Mouse (Mus musculus) MEL (cell line): ENCODE measurements at regions not wholly inside any gene's neighbourhood (a gene's known extent, or its start where the extent isn't known, plus 50 kb on each side); places are given as distances from the start of the nearest gene placed in this dataset.

Experiments used
- DNase-seq: peaks from one replicate; pipeline ENCODE4 v3.0.0; 2011; ENCODE audit warnings: low read depth, low spot score
- H3K27ac ChIP-seq: 2 replicates; pipeline ENCODE4 v1.5.1; 2012; ENCODE audit warnings: low read depth, mild to moderate bottlenecking, control low read depth, low read length, moderate library complexity; ENCODE audit not compliant: control insufficient read depth
- H3K27me3 ChIP-seq, 2 experiments: fragments of 150-350 bp in 1 of 2; sonication (generic) in 1 of 2; 2 replicates each; pipeline ENCODE4 v1.6.1; 2012; ENCODE audit warnings: low read length in 2 of 2, mild to moderate bottlenecking in 2 of 2, improper control_type of control experiment in 1 of 2, moderate library complexity in 1 of 2; ENCODE audit not compliant: insufficient read depth in 2 of 2, control insufficient read depth in 1 of 2
- H3K36me3 ChIP-seq, 2 experiments: 2 replicates each; pipeline ENCODE4 v1.6.1; 2012 to 2014; ENCODE audit warnings: low read length in 2 of 2, improper control_type of control experiment in 1 of 2, inconsistent platforms in 1 of 2, mild to moderate bottlenecking in 1 of 2; ENCODE audit not compliant: insufficient read depth in 2 of 2, control insufficient read depth in 1 of 2
- H3K4me1 ChIP-seq, 2 experiments: fragments of 150-350 bp in 1 of 2; sonication (generic) in 1 of 2; 2 replicates each; pipeline ENCODE4 v1.6.1; 2012; ENCODE audit warnings: low read length in 2 of 2, improper control_type of control experiment in 1 of 2, mild to moderate bottlenecking in 1 of 2; ENCODE audit not compliant: insufficient read depth in 2 of 2, control insufficient read depth in 1 of 2
- H3K4me3 ChIP-seq, 2 experiments: fragments of 150-350 bp in 1 of 2; sonication (generic) in 1 of 2; 2 replicates each; pipeline ENCODE4 v1.5.1; 2012; ENCODE audit warnings: low read depth in 2 of 2, low read length in 2 of 2, mild to moderate bottlenecking in 2 of 2, moderate library complexity in 2 of 2, control low read depth in 1 of 2, improper control_type of control experiment in 1 of 2; ENCODE audit not compliant: control insufficient read depth in 1 of 2, insufficient read depth in 1 of 2
- H3K79me2 ChIP-seq: 2 replicates; pipeline ENCODE4 v1.6.1; 2012; ENCODE audit warnings: mild to moderate bottlenecking, low read length, moderate library complexity; ENCODE audit not compliant: control insufficient read depth, poor library complexity, insufficient read depth
- H3K9ac ChIP-seq: 2 replicates; pipeline ENCODE4 v1.6.1; 2012; ENCODE audit warnings: low read depth, mild to moderate bottlenecking, control low read depth, low read length, moderate library complexity; ENCODE audit not compliant: control insufficient read depth, poor library complexity, severe bottlenecking
- H3K9me3 ChIP-seq: fragments of 150-350 bp; sonication (generic); replicated peaks from 2 replicates; pipeline ENCODE4 v1.6.1; 2012; ENCODE audit warnings: mild to moderate bottlenecking, low read length, improper control_type of control experiment, moderate library complexity; ENCODE audit not compliant: insufficient read depth
- CHD1 ChIP-seq: IDR thresholded peaks from 2 replicates; pipeline ENCODE4 v1.6.1; 2012; ENCODE audit warnings: low read depth, mild to moderate bottlenecking, inconsistent platforms, low read length, improper control_type of control experiment
- CHD2 ChIP-seq: IDR thresholded peaks from 2 replicates; pipeline ENCODE4 v1.6.1; 2011; ENCODE audit warnings: low read length, improper control_type of control experiment
- EP300 ChIP-seq, 2 experiments: IDR thresholded peaks; 2 replicates each; pipeline ENCODE4 v1.6.1; 2011; ENCODE audit warnings: improper control_type of control experiment in 2 of 2, low read length in 2 of 2, low read depth in 1 of 2, mild to moderate bottlenecking in 1 of 2
- ETS1 ChIP-seq: IDR thresholded peaks from 2 replicates; pipeline ENCODE4 v1.6.1; 2012; ENCODE audit warnings: low read depth, mild to moderate bottlenecking, inconsistent platforms, low read length, improper control_type of control experiment, moderate library complexity
- GABPA ChIP-seq: IDR thresholded peaks from 2 replicates; pipeline ENCODE4 v1.6.1; 2012; ENCODE audit warnings: low read depth, mild to moderate bottlenecking, inconsistent platforms, low read length, improper control_type of control experiment, moderate library complexity
- JUND ChIP-seq: IDR thresholded peaks from 2 replicates; pipeline ENCODE4 v1.6.1; 2011; ENCODE audit warnings: low read depth, mild to moderate bottlenecking, improper control_type of control experiment, low read length
- KAT2A ChIP-seq: conservative IDR thresholded peaks from 2 replicates; pipeline ENCODE4 v1.6.1; 2012; ENCODE audit warnings: low read depth, low read length, improper control_type of control experiment, inconsistent platforms
- MEF2A ChIP-seq: IDR thresholded peaks from 2 replicates; pipeline ENCODE4 v1.6.1; 2014; ENCODE audit warnings: low read depth, mild to moderate bottlenecking, inconsistent platforms, low read length, improper control_type of control experiment; ENCODE audit not compliant: poor library complexity, insufficient replicate concordance, severe bottlenecking; ENCODE audit errors: extremely low read depth
- MYC ChIP-seq: IDR thresholded peaks from 2 replicates; pipeline ENCODE4 v1.6.1; 2011; ENCODE audit warnings: low read depth, mild to moderate bottlenecking, low read length, improper control_type of control experiment, moderate library complexity
- NELFE ChIP-seq: IDR thresholded peaks from 2 replicates; pipeline ENCODE4 v1.6.1; 2011; ENCODE audit warnings: low read depth, low read length, improper control_type of control experiment
- POLR2AphosphoS2 ChIP-seq: IDR thresholded peaks from 2 replicates; pipeline ENCODE4 v1.6.1; 2011; ENCODE audit warnings: low read length, improper control_type of control experiment
- POLR2AphosphoS5 ChIP-seq: IDR thresholded peaks from 2 replicates; pipeline ENCODE4 v1.6.1; 2012; ENCODE audit warnings: low read depth, borderline replicate concordance, mild to moderate bottlenecking, inconsistent platforms, low read length, moderate library complexity, mixed read lengths
- RAD21 ChIP-seq: IDR thresholded peaks from 2 replicates; pipeline ENCODE4 v1.6.1; 2011; ENCODE audit warnings: mild to moderate bottlenecking, low read depth, low read length, improper control_type of control experiment
- SIN3A ChIP-seq: IDR thresholded peaks from 2 replicates; pipeline ENCODE4 v1.6.1; 2012; ENCODE audit warnings: low read length, improper control_type of control experiment, inconsistent platforms
- TBP ChIP-seq: IDR thresholded peaks from 2 replicates; pipeline ENCODE4 v1.8.0; 2011; ENCODE audit warnings: low read depth, low read length, improper control_type of control experiment
- UBTF ChIP-seq: IDR thresholded peaks from 2 replicates; pipeline ENCODE4 v1.6.1; 2012; ENCODE audit warnings: low read depth, mild to moderate bottlenecking, inconsistent platforms, low read length, improper control_type of control experiment, moderate library complexity, borderline replicate concordance; ENCODE audit not compliant: insufficient read depth
- USF1 ChIP-seq: IDR thresholded peaks from 2 replicates; pipeline ENCODE4 v1.6.1; 2014; ENCODE audit warnings: low read depth, mild to moderate bottlenecking, inconsistent platforms, low read length, improper control_type of control experiment, moderate library complexity
- ZC3H11A ChIP-seq: IDR thresholded peaks from 2 replicates; pipeline ENCODE4 v1.6.1; 2012; ENCODE audit warnings: low read depth, mild to moderate bottlenecking, inconsistent platforms, low read length, improper control_type of control experiment
- ZNF384 ChIP-seq: IDR thresholded peaks from 2 replicates; pipeline ENCODE4 v1.6.1; 2012; ENCODE audit warnings: low read depth, mild to moderate bottlenecking, inconsistent platforms, low read length, improper control_type of control experiment

GRCm38 (mm10) chr14:89405011-89405712, 934.0 kb upstream of the Pcdh20 start:
- DNase-seq, result no peak
- Histone ChIP-seq H3K4me1 (no peaks in the 10 kb centered on the region), H3K79me2 (no peaks in the 10 kb centered on the region), H3K27me3 (no peaks in the 10 kb centered on the region), H3K9me3 (no peaks in the 10 kb centered on the region), H3K4me3 (no peak overlapping the region), H3K27ac (no peak overlapping the region), H3K36me3 (peaks cover 0 to 4% of the 10 kb centered on the region in 2 experiments; a peak in 2 of 4 replicates), H3K9ac (no peak overlapping the region)
- TF ChIP-seq POLR2AphosphoS5, result no peak
- TF ChIP-seq NELFE, result no peak
- no peak for TF ChIP-seq GABPA
- no peak for TF ChIP-seq ETS1
- TF ChIP-seq KAT2A, result no peak
- TF ChIP-seq RAD21, result no peak
- TF ChIP-seq EP300 (IDR thresholded peaks at IDR 0.05; ENCODE audit: low read depth in 1 of 2, low read length in 2 of 2), result no peak
- no peak for TF ChIP-seq MYC
- TF ChIP-seq MEF2A, result no peak
- TF ChIP-seq TBP, result no peak
- TF ChIP-seq CHD2, result no peak
- no peak for TF ChIP-seq JUND
- TF ChIP-seq USF1, result no peak
- no peak for TF ChIP-seq CHD1
- TF ChIP-seq POLR2AphosphoS2, result no peak
- no peak for TF ChIP-seq ZC3H11A
- no peak for TF ChIP-seq ZNF384
- no peak for TF ChIP-seq SIN3A
- TF ChIP-seq UBTF, result no peak
